Mouse (Mus musculus): ENCODE data around the gene Macrod2. TPM values are rescaled to one million over a fixed set of nuclear protein-coding genes. Genes with fewer than 3 reads are reported as not detected.

Macrod2 gene
- total and polyA plus RNA-seq, 2 experiments: 2.0 to 3.3 TPM

- 74% methylated on average over 2 of the region's 2 CpGs for WGBS
- Histone ChIP-seq H3K27ac (replicated peaks; ENCODE audit: insufficient read depth, low read depth, low read length) (no peak overlapping the region), H3K79me2 (ENCODE audit: control insufficient read depth, insufficient read depth, low read length) (no peaks in the 10 kb centered on the region), H3K9ac (ENCODE audit: low read depth, low read length) (no peak overlapping the region), H3K27me3 (ENCODE audit: control insufficient read depth, insufficient read depth, low read length) (no peaks in the 10 kb centered on the region), H3K4me3 (ENCODE audit: insufficient read depth, low read depth, low read length) (no peak overlapping the region), H3K36me3 (ENCODE audit: control insufficient read depth, insufficient read depth, low read length) (no peaks in the 10 kb centered on the region), H3K4me1 (ENCODE audit: control insufficient read depth, insufficient read depth, low read length) (no peaks in the 10 kb centered on the region)
- DNase-seq (ENCODE audit: extremely low read depth, low read depth, low spot score): no peak
- TF ChIP-seq POLR2A (IDR thresholded peaks at IDR 0.05; ENCODE audit: extremely low read depth, insufficient read depth, low read length): no peak
- no peak for TF ChIP-seq CTCF (IDR thresholded peaks at IDR 0.05; ENCODE audit: low read depth, low read length)
Measured at GRCm38 (mm10) chr2:141587290-141587689, 1192.2 kb downstream of the Macrod2 start.

- no peaks in the 10 kb centered on the region for H3K79me2 ChIP-seq (ENCODE audit: control insufficient read depth, insufficient read depth, low read length)
- no peaks in the 10 kb centered on the region for H3K4me1 ChIP-seq (ENCODE audit: control insufficient read depth, insufficient read depth, low read length)
- DNase-seq (ENCODE audit: extremely low read depth, low read depth, low spot score): no peak
- no peaks in the 10 kb centered on the region for H3K36me3 ChIP-seq (ENCODE audit: control insufficient read depth, insufficient read depth, low read length)
- no peak for TF ChIP-seq CTCF (IDR thresholded peaks at IDR 0.05; ENCODE audit: low read depth, low read length)
- no peak for TF ChIP-seq POLR2A (IDR thresholded peaks at IDR 0.05; ENCODE audit: extremely low read depth, insufficient read depth, low read length)
- WGBS: 71% methylated on average over 4 of the region's 4 CpGs
- no peak overlapping the region for H3K27ac ChIP-seq (replicated peaks; ENCODE audit: insufficient read depth, low read depth, low read length)
- no peak overlapping the region for H3K9ac ChIP-seq (ENCODE audit: low read depth, low read length)
- no peak overlapping the region for H3K4me3 ChIP-seq (ENCODE audit: insufficient read depth, low read depth, low read length)
- no peaks in the 10 kb centered on the region for H3K27me3 ChIP-seq (ENCODE audit: control insufficient read depth, insufficient read depth, low read length)
Measured at GRCm38 (mm10) chr2:141591326-141591725, 1196.2 kb downstream of the Macrod2 start.

- no peak overlapping the region for H3K4me3 ChIP-seq (ENCODE audit: insufficient read depth, low read depth, low read length)
- no peaks in the 10 kb centered on the region for H3K79me2 ChIP-seq (ENCODE audit: control insufficient read depth, insufficient read depth, low read length)
- H3K36me3 ChIP-seq (ENCODE audit: control insufficient read depth, insufficient read depth, low read length): no peaks in the 10 kb centered on the region
- H3K4me1 ChIP-seq (ENCODE audit: control insufficient read depth, insufficient read depth, low read length): no peaks in the 10 kb centered on the region
- no peaks in the 10 kb centered on the region for H3K27me3 ChIP-seq (ENCODE audit: control insufficient read depth, insufficient read depth, low read length)
- H3K9ac ChIP-seq (ENCODE audit: low read depth, low read length): no peak overlapping the region
- TF ChIP-seq POLR2A (IDR thresholded peaks at IDR 0.05; ENCODE audit: extremely low read depth, insufficient read depth, low read length) (no peak), CTCF (IDR thresholded peaks at IDR 0.05; ENCODE audit: low read depth, low read length) (no peak)
- DNase-seq (ENCODE audit: extremely low read depth, low read depth, low spot score): no peak
- no peak overlapping the region for H3K27ac ChIP-seq (replicated peaks; ENCODE audit: insufficient read depth, low read depth, low read length)
- WGBS: 75% methylated on average over 4 of the region's 4 CpGs
Measured at GRCm38 (mm10) chr2:141594811-141595210, 1199.7 kb downstream of the Macrod2 start.

GRCm38 (mm10) chr2:141617721-141618120, 1222.6 kb downstream of the Macrod2 start:
- WGBS: 76% methylated on average over 2 of the region's 2 CpGs
- Histone ChIP-seq H3K27me3 (ENCODE audit: control insufficient read depth, insufficient read depth, low read length) (no peaks in the 10 kb centered on the region), H3K36me3 (ENCODE audit: control insufficient read depth, insufficient read depth, low read length) (no peaks in the 10 kb centered on the region), H3K4me3 (ENCODE audit: insufficient read depth, low read depth, low read length) (no peak overlapping the region), H3K79me2 (ENCODE audit: control insufficient read depth, insufficient read depth, low read length) (no peaks in the 10 kb centered on the region), H3K4me1 (ENCODE audit: control insufficient read depth, insufficient read depth, low read length) (no peaks in the 10 kb centered on the region), H3K9ac (ENCODE audit: low read depth, low read length) (no peak overlapping the region), H3K27ac (replicated peaks; ENCODE audit: insufficient read depth, low read depth, low read length) (no peak overlapping the region)
- TF ChIP-seq CTCF (IDR thresholded peaks at IDR 0.05; ENCODE audit: low read depth, low read length) (no peak), POLR2A (IDR thresholded peaks at IDR 0.05; ENCODE audit: extremely low read depth, insufficient read depth, low read length) (no peak)
- no peak for DNase-seq (ENCODE audit: extremely low read depth, low read depth, low spot score)

GRCm38 (mm10) chr2:141618257-141618656, 1223.1 kb downstream of the Macrod2 start:
- TF ChIP-seq CTCF (IDR thresholded peaks at IDR 0.05; ENCODE audit: low read depth, low read length) (no peak), POLR2A (IDR thresholded peaks at IDR 0.05; ENCODE audit: extremely low read depth, insufficient read depth, low read length) (no peak)
- H3K36me3 ChIP-seq (ENCODE audit: control insufficient read depth, insufficient read depth, low read length): no peaks in the 10 kb centered on the region
- no peaks in the 10 kb centered on the region for H3K4me1 ChIP-seq (ENCODE audit: control insufficient read depth, insufficient read depth, low read length)
- no peak overlapping the region for H3K4me3 ChIP-seq (ENCODE audit: insufficient read depth, low read depth, low read length)
- WGBS: 79% methylated on average over 5 of the region's 5 CpGs
- no peak overlapping the region for H3K27ac ChIP-seq (replicated peaks; ENCODE audit: insufficient read depth, low read depth, low read length)
- DNase-seq (ENCODE audit: extremely low read depth, low read depth, low spot score): no peak
- H3K79me2 ChIP-seq (ENCODE audit: control insufficient read depth, insufficient read depth, low read length): no peaks in the 10 kb centered on the region
- no peaks in the 10 kb centered on the region for H3K27me3 ChIP-seq (ENCODE audit: control insufficient read depth, insufficient read depth, low read length)
- no peak overlapping the region for H3K9ac ChIP-seq (ENCODE audit: low read depth, low read length)

GRCm38 (mm10) chr2:141664051-141664450, 1268.9 kb downstream of the Macrod2 start:
- H3K27me3 ChIP-seq (ENCODE audit: control insufficient read depth, insufficient read depth, low read length): no peaks in the 10 kb centered on the region
- H3K4me1 ChIP-seq (ENCODE audit: control insufficient read depth, insufficient read depth, low read length): no peaks in the 10 kb centered on the region
- DNase-seq (ENCODE audit: extremely low read depth, low read depth, low spot score): no peak
- H3K27ac ChIP-seq (replicated peaks; ENCODE audit: insufficient read depth, low read depth, low read length): no peak overlapping the region
- H3K79me2 ChIP-seq (ENCODE audit: control insufficient read depth, insufficient read depth, low read length): no peaks in the 10 kb centered on the region
- H3K9ac ChIP-seq (ENCODE audit: low read depth, low read length): no peak overlapping the region
- TF ChIP-seq POLR2A (IDR thresholded peaks at IDR 0.05; ENCODE audit: extremely low read depth, insufficient read depth, low read length) (no peak), CTCF (IDR thresholded peaks at IDR 0.05; ENCODE audit: low read depth, low read length) (no peak)
- H3K4me3 ChIP-seq (ENCODE audit: insufficient read depth, low read depth, low read length): no peak overlapping the region
- no peaks in the 10 kb centered on the region for H3K36me3 ChIP-seq (ENCODE audit: control insufficient read depth, insufficient read depth, low read length)
